8 mouse cellular contexts compared by ENCODE assay signal in genomic region chr17:47748791-47749553, GRCm38 (mm10). TPM values are rescaled to one million over a fixed set of nuclear protein-coding genes. Genes with fewer than 3 reads are reported as not detected.
DNase-seq lines count a peak whose midpoint lies in the region; ATAC-seq and TF ChIP-seq lines count a peak whose summit lies in the region.

No protein-coding gene starts in this region.

- 37% methylated on average over 14 of the region's 14 CpGs for WGBS in stomach, postnatal 0 days

- peaks cover 4% of the 10 kb centered on the region; the same call in 1 of the 2 replicates for H3K4me1 ChIP-seq in stomach, postnatal 0 days (replicated peaks; ENCODE audit: control insufficient read depth, insufficient read depth)

- H3K27me3 ChIP-seq in stomach, postnatal 0 days (ENCODE audit: control insufficient read depth, insufficient read depth, low read length): no peaks in the 10 kb centered on the region

- H3K4me2 ChIP-seq in stomach, postnatal 0 days (replicated peaks; ENCODE audit: low read depth): no peak overlapping the region

- peak overlapping the region; percentile 53 for H3K27ac ChIP-seq in stomach, postnatal 0 days (replicated peaks)

- no peak for TF ChIP-seq CTCF in stomach, postnatal 0 days (IDR thresholded peaks at IDR 0.05; ENCODE audit: low read depth)

- H3K4me3 ChIP-seq in stomach, postnatal 0 days (ENCODE audit: low read depth, low read length): no peak overlapping the region

- no peaks in the 10 kb centered on the region for H3K9me3 ChIP-seq in stomach, postnatal 0 days (ENCODE audit: control insufficient read depth, low read length)

- TF ChIP-seq EP300 in stomach, postnatal 0 days (optimal IDR thresholded peaks at IDR 0.05): no peak

- peak; percentile 77 for ATAC-seq in stomach, postnatal 0 days (ENCODE audit: low FRiP score, low TSS enrichment)

- DNase-seq in ovary, adult 18-20 months (ENCODE audit: low spot score): peak; percentile 65
- DNase-seq in ovary, postnatal 14 days (ENCODE audit: low spot score): no peak
- DNase-seq in heart, adult 18-20 months: peak; percentile 73 to 78
- DNase-seq in kidney, postnatal 10 days: peak; percentile 40
- DNase-seq in stomach, postnatal 0 days (ENCODE audit: low spot score): peak; percentile 38
- no peak for DNase-seq in spleen, adult 12 weeks (ENCODE audit: low spot score)
- no peak for DNase-seq in layer of hippocampus, postnatal 10 days (ENCODE audit: low spot score in 2 of 2)
- no peak for DNase-seq in cerebellum, adult 18-20 months

- no peaks in the 10 kb centered on the region for H3K36me3 ChIP-seq in stomach, postnatal 0 days (ENCODE audit: control insufficient read depth, insufficient read depth, low read length)

- H3K9ac ChIP-seq in stomach, postnatal 0 days (ENCODE audit: low read length): peak overlapping the region; percentile 23

RNA-seq across cellular contexts. Expression of gene Tfeb, which starts 12.1 kb away (rescaled TPM):
- total RNA-seq in heart, adult 18-20 months (2021): 10 to 100 TPM; 35.0 to 40.0 TPM
- polyA plus RNA-seq in stomach, postnatal 0 days (2015; fragmentation: Nextera tagmentation; extraction: Ambion mirVana): 10.4 and 13.8 TPM in 2 replicates
- total RNA-seq in layer of hippocampus, postnatal 10 days (2021): 10 to 100 TPM in 1 of 2 experiments, 1 to 10 TPM in 1; 8.4 to 12.7 TPM

RNA-seq across cellular contexts. Expression of gene Pgc, which starts 22.3 kb away (rescaled TPM):
- not detected for total RNA-seq in heart, adult 18-20 months (2021)
- polyA plus RNA-seq in stomach, postnatal 0 days (2015; fragmentation: Nextera tagmentation; extraction: Ambion mirVana): 1,647 and 1,784 TPM in 2 replicates
- not detected for total RNA-seq in layer of hippocampus, postnatal 10 days (2021)

RNA-seq across cellular contexts. Expression of gene Prickle4, which starts 54.4 kb away (rescaled TPM):
- total RNA-seq in heart, adult 18-20 months (2021): 1 to 10 TPM; 4.3 to 5.1 TPM
- 0.19 and 0.51 TPM in 2 replicates for polyA plus RNA-seq in stomach, postnatal 0 days (2015; fragmentation: Nextera tagmentation; extraction: Ambion mirVana)
- total RNA-seq in layer of hippocampus, postnatal 10 days (2021): 1 to 10 TPM; 1.9 to 4.3 TPM

RNA-seq across cellular contexts. Expression of gene Gm21981, which starts 54.7 kb away (rescaled TPM):
- total RNA-seq in heart, adult 18-20 months (2021): under 1 TPM; 0.40 to 0.75 TPM
- 0.16 TPM in 1 of 2 replicates, not detected in the other for polyA plus RNA-seq in stomach, postnatal 0 days (2015; fragmentation: Nextera tagmentation; extraction: Ambion mirVana)
- 1 to 10 TPM; 4.4 to 5.7 TPM for total RNA-seq in layer of hippocampus, postnatal 10 days (2021)

Comparison
In these comparisons a context has a peak if more than half of its experiments do, and no peak if none do; other contexts are left out.
1. DNase-seq: peak in ovary, adult 18-20 months (single experiment), heart, adult 18-20 months (2 of 2), kidney, postnatal 10 days (single experiment) and stomach, postnatal 0 days (single experiment); none in ovary, postnatal 14 days (single experiment), spleen, adult 12 weeks (single experiment), layer of hippocampus, postnatal 10 days (0 of 2) and cerebellum, adult 18-20 months (0 of 2).